Mouse (Mus musculus) testis, postnatal 10 days (tissue): ENCODE measurements around the gene Capn11.
"Not testable (repeated sequence)": the region's sequence is repeated elsewhere in the genome, so short reads cannot be mapped to it uniquely, and the experiment has no call there.

Source experiments
- DNase-seq: peaks from one replicate; pipeline ENCODE4 v3.0.0; 2021; ENCODE audit warnings: low spot score

Capn11 gene

GRCm38 (mm10) chr17:45628160-45628559, 31.0 kb downstream of the Capn11 start:
- no peak for DNase-seq

DNA sequence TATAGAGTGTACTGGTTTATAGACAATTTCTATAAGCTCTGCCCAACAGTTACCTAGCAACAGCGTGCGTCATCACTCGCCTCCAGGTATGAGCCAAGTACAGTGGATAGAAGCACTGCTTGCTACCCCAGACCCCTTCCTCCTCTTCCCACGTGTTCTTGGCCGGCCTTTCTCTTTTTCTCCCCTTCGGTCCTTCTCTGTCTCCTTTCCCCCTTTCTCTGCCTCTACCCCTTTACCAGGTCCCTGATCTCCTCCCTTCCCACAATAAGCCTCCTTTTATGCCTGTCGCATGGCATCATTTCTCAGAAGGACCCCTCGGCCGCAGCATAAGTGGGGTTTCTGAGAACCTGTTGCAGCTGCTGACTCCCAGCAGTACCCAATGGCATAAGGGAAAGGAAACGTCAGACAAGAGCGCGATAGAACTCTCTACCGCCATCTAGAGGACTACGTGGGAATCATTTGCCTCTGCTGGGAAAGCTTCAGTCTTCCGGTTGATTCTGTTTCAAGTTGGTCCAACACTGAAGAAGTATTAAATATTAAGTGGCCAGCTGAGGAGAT, 32.5 kb downstream of the Capn11 start:
- peak; percentile 72 for DNase-seq

GRCm38 (mm10) chr17:45623425-45623824, 35.7 kb downstream of the Capn11 start:
- not testable (repeated sequence) for DNase-seq

- no peak for DNase-seq
Observed at GRCm38 (mm10) chr17:45619386-45620256, 39.5 kb downstream of the Capn11 start.

- DNase-seq, result no peak
Observed at GRCm38 (mm10) chr17:45618941-45619385, 40.2 kb downstream of the Capn11 start.

DNA sequence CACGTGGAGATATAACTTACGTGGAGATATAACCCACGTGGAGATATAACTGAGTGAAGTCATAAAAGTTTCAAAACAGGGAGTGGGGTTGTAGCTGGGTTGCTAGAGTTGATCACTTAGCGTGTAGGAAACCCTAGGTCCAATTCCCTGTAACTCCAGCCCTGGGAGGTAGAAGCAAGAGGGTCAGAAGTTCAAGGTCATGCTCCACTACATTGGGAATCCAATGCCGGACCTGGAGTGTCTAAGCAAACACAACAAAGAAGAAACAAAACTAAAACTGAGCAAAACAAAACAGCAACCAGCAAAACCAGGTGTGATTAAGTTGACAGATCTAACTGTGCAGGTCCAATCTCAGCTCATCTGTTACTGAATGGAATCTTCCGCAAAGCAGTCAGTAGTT, 41.5 kb downstream of the Capn11 start:
- no peak for DNase-seq

- DNase-seq, result no peak
Observed at GRCm38 (mm10) chr17:45616679-45617078, 42.4 kb downstream of the Capn11 start.

GRCm38 (mm10) chr17:45616046-45616650, 43.0 kb downstream of the Capn11 start:
- DNase-seq, result no peak

- peak; percentile 35 for DNase-seq
Observed at GRCm38 (mm10) chr17:45612921-45613320, 46.2 kb downstream of the Capn11 start.

DNA sequence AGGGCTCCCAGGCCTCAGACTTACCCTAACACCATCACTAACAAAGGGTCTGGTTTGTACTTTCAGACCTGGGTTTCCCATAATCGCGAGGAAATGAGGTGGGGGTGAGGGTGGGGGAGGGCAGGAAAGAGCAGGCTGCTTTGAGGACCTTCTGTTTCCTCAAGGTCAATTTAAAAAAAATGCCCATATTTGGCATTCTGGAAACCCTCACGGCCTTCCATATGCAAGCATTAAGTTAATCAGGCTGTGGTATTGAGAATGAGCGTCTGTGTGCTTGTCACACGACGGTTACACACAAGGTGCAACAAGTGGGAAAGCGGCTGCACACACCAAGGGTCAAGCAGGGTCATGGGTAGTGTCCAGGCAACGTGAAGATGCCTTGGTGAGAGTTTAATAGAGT, 47.1 kb downstream of the Capn11 start:
- DNase-seq, result no peak

GRCm38 (mm10) chr17:45610144-45610866, 48.8 kb downstream of the Capn11 start:
- DNase-seq, result peak; percentile 41

DNA sequence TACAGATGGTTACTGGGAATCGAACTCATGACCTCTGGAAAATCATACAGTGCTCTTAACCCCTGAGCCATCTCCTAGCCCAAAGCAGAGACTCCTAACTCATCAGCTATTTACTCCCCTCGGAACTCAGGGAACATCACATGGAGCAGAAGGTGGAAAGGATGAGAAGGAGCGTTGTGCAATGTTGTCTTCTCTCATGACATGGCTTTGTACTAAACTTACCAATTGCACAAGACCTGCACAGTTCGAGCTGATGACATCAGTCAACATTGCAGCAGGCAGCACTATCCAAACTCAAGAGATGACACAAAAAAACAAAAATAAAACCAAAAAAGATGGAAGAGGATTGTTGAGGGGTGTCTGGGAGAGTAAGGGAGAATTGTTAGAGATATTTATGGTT, 50.7 kb downstream of the Capn11 start:
- no peak for DNase-seq

DNA sequence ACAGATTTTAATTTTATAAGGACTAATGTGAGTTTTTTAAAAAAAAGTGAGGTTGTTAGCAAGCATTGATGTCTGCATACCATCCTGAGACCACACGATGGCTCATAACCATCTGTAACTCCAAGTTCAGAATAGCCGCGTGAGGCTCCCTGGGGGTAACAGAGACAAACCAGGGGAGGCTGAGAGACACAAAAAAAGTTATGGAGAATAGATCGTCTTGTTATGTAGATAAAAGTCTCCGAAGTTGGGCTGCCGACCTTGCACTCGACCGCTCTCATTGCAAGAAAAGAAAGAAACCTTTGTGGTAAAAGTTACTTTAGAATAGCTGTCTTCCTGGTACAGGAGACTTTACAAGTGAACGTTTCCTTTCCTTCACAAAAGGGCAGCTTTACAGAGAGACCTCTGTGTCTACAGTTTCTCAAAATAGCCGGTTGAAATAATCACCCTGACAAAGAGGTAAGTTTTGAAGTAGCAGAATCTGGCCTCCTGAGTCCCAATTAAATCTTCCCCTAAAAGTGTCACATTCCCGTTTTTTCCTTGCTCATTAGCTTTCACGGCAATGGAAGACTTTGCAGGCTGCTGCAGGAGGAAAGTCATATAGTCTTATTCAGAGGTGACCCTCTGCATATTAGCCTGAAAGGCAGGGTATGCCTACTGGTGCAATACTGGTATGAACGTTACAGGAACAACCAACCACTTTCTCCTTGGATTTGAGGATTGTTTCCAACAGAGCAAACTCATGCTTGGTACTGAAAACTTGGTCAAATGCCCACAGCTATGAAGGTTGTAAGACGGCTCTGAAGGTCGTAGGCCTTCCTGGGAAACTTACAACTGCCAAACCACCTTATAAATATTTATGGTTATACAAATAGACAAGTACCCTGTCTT, 51.9 kb downstream of the Capn11 start:
- DNase-seq, result peak; percentile 39

DNA sequence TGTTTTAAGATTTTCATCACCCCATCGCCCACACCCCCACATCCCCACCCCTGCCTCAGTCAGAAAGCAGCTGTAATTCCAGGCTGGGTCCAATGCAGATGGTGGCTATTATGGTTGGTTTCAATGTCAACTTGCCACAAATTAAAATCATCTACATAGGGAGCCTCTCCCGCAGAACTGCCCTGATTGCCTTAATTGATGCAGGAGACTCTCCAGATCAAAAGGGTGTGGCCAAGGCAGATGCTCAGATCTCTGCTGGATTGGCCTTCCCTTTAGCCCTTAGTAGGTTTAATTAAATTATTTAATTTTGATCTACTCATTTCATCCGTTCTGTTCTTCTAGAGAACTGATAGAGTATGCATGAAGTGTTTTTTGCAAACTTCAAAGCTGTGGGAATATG, 56.1 kb downstream of the Capn11 start:
- DNase-seq, result no peak

DNA sequence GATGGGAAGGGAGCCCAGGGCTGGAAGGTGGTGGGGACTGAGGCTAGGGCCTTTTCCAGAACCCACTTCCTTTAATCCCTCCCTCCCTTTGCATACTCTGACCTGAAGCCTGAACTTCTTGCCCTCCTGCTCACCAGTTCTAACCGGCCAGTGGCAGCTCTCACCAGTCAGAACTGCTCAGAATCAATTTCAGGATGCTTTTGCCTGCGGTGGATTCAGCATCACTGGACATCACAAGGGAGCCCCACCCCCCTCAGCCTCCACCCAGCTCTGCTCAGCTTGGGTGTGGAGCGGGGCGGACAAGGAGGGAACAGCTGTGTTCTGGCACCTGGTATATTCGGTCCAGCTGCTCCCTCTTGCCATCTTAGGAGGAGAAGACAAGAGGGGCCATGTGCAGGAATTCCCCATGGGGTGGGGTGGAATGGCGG, 57.2 kb downstream of the Capn11 start, which contains the start of gene Mymx:
TSS of gene Mymx (minus strand) at position 226 of the 428 bp plus-strand sequence.
- peak; percentile 69 for DNase-seq

DNA sequence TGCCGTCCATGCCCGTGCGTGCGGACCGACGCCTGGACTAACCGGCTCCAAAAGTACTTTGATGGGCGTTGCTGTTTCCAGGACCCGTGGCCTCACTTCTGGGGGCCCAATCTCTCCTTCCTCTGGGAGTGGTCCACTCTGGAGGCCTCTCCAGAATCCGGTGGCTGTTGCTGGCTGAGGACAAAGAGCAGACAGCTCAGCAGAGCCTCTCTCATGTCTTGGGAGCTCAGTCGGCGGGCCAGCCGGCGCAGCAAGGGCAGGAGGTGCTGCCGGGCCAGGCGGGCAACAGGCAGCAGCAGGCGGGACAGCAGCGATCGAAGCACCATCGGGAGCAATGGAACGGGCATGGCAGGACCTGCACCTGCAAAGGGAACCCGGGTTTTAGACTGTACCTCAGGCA, 57.8 kb downstream of the Capn11 start:
- peak; percentile 54 for DNase-seq

GRCm38 (mm10) chr17:45600267-45600666, 58.9 kb downstream of the Capn11 start:
- peak; percentile 40 for DNase-seq

DNA sequence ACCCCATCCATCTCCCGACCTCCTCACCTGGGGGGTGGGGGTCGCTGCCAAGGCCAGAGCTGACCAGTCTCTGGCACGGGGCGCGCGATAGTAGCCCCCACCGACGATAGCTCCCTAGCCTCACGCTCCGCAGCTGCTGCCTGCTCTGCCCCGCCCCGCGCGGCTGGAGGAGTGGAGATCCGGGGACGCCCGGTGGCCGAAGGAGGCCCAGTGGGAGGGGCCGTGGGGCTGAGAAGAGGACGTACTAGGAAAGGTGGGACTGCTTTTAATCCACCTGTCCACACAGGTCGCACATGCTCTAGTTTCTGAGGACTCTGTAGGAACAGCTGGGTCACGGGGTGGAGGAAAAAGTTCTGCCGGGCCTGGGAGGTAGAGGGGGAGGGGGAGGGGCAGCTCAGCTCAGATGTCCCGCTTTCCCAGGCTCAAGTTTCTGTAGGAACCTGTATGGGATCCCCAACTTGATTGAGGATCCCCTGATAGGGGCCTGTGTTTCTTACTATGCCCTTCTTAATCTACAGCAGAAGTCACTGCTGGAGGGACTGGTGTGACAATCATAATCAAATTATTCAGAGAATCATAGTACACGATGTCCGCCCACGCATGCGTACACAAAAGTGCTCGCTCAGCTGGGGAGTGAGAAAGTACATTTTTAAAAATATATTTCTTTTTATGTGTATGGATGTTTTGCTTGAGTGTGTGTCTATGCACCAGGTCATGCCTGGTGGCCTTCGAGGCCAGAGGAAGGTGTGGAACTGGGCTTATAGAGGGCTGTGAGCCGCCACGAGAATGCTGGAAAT, 59.5 kb downstream of the Capn11 start, which contains the start of gene Slc29a1:
TSS of gene Slc29a1 (minus strand) at position 161 of the 797 bp plus-strand sequence.
- peak; percentile 89 for DNase-seq

DNA sequence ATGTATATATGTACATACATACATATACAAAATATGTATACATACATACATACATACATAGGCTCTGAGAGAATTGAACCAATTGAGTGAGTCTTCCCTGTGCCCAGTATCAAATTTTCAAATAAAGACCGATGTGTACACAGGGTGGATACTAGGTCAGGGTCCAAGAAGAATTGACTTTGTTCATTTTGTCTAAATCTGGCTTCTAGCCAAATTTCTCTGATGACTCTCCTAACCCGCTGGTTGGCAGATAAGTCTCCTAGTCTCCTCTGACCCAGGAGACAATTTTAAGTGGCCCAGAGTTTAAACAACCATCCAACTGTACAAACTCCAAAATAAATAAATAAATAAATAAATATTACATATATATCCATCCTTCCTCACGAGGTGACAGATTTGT, 60.2 kb downstream of the Capn11 start:
- DNase-seq, result no peak

DNA sequence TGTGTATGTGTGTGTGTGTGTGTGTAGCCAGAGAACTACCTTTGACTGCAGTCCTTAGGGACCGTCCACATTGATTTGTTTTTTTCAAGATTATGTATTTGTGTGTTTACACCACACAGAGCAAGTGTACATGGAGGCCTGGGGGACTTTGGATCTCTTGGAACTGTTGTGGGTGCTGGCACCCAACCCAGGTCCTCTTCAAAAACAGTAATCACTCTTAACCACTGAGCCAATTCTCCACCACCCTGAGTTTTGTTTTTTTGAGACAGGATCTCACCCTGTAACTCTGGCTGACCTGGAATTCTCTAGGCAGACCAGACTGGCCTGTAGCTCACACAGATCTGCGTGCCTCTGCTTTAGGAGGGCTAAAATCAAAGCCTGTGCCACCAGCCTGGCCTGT, 60.7 kb downstream of the Capn11 start:
- DNase-seq, result peak; percentile 38
